Mouse (Mus musculus) fat pad, adult 2 months (tissue): ENCODE data around the gene Tex36.

Source experiments
- DNase-seq: peaks from one replicate; pipeline ENCODE4 v3.0.0-alpha.2; 2011; ENCODE audit warnings: low read depth, low spot score; ENCODE audit errors: extremely low read depth

Tex36 gene

DNA sequence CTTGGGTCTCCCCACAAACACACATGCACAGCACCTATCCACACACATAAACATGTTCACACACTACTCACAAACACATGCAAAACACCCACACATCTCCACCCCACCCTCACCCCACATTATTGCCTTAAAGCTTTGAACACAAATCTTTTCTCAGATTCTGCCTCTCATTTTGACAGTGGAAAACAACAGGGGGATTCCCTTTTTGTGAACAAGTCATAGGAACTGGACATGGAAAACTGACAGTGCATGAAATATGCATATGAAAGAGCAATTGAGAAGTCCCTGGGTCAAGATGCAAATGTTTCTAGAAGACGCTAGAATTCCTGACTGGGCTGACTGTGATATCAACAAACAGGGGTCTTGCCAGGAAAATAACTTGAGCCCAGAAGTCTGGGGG lies 1.4 kb downstream of the Tex36 start:
- no peak for DNase-seq

DNA sequence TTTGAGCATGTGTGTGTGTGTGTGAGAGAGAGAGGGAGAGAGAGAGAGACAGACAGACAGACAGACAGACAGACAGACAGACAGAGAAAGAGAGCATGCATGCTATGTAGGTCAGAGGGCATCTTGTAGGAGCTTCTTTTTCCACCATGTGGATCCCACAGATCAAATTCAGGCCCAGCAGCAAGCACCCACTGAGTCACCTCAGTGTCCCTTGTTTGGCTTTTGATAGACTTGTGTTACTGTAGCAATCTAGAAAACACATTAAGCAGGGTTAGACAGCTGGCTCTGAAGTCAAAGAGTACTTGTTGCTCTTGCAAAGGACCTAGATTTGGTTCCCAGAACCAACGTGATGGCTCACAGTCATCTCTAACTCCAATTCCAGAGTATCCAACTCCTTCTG lies 10.2 kb downstream of the Tex36 start:
- no peak for DNase-seq

DNA sequence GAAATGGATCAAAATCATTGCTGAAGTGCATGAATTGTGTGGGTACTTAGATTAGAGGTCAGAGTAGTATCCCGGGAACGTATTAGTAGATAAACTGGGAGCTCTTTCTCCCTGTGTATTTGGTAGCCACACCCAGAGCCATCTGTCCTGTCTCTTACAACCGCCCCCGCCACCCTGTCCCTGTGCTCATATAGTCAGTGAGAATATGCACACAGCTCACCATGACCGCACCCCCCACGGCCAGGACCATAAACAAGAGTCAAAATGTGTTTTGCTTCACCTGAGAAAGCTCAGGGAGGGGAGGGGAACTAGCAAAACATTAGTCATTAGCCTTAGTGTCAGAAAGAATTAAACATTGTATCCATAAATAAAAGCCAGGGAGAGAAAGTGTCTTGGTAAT lies 18.7 kb downstream of the Tex36 start:
- no peak for DNase-seq

DNA sequence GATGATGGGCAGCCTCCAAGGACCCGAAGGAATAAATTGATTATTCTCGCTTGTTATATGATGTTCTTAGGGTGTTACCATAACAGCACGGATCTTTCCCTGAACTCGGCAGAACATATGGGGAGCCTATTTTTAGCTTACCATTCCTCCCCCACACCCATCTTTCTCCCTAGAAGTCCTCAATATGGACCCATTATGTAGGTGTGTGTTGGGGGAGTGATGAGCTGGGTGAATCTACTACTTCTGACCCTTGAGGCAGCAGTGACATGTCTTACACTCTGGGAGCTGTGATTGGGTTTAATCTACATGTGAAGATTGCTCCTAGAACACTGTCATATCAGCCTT lies 21.7 kb downstream of the Tex36 start:
- DNase-seq = no peak

GRCm38 (mm10) chr7:133579491-133580295 lies 22.3 kb downstream of the Tex36 start:
- no peak for DNase-seq

DNA sequence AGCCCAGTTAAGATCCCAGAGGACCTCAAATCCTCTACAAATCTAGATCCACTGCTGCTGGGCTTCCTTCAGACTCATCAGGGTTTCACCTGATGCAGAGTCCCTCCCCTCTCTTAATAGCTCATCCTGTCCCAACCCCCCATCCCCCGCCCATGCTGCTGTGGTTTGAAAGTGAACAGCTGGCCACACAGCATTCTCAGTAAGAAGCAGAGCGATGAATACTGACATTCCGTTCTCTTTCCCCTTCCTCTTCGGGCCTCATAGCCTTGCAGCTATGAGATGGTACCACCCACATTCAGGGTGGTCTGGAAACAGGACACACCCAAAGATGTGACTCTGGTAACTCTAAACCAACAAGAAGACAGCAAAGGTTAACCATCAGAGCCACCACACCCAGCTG lies 25.1 kb downstream of the Tex36 start:
- DNase-seq = no peak

DNA sequence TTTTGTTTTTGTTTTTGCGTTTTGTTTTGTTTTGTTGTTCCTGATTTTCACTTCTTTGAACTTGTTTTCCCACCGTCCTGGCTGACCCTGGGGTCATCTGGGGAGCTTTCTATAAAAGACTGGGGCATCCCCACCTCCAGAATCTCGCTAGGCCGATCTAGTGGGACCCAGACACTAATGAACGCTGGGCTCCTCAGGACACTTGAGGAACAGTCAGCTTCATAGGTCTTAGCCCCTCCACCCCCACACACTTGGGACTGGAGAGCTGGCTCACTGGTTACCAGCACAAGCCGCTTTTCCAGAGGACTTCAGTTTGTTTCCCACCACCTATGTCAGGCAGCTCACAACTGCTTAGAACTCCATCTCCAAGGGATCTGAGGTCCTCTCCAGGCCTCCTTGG lies 25.7 kb downstream of the Tex36 start:
- DNase-seq = no peak

DNA sequence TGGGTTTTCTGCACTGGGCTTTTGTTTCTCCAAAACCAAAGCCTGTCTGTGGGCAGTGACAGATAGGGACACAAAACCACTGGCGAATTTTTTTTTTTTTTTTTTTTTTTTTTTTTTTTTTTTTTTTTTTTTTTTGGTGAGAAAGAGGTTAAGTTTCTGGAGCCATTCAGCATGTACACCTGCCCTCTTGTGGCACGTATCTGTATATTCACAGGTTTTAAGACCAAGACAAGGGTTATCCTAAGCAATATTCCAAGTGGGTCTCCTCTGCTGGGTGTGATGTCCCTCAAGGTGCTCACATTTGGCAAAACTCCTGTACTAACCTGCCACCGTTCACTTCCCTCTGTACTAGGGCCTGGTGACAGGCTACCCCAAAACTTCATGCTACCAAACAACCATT lies 30.0 kb downstream of the Tex36 start:
- no peak for DNase-seq

DNA sequence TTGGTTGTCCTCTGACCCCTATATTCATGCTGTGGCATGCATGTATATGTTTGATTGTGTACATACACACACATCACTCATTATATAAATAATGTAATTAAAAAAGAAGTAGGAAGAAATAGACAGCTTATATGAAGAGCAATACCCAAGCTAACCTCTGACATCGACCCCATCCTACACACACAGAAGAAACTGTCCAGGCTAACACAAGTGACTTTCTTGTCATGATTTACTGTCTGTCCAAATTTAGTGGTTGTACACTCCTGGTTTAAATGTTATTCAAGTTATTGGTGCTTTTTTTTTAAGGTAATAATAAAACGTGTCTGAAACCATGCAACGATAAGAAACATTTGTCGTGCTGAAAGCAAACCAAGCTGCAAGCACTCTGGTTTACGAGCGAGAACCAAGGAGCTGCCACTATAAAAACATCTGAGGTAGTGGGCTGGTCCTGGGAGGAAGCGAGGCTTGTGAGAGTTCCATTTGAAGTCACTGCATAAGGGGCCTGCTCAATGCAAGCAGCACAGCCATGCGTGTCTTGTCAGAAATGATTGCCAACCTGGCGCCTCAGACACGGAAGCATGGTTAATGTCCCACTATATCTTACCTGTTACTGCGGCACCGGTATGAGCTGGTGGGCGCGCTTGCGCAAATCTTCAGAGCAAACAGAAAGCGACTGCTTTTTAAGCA lies 32.6 kb downstream of the Tex36 start:
- no peak for DNase-seq

DNA sequence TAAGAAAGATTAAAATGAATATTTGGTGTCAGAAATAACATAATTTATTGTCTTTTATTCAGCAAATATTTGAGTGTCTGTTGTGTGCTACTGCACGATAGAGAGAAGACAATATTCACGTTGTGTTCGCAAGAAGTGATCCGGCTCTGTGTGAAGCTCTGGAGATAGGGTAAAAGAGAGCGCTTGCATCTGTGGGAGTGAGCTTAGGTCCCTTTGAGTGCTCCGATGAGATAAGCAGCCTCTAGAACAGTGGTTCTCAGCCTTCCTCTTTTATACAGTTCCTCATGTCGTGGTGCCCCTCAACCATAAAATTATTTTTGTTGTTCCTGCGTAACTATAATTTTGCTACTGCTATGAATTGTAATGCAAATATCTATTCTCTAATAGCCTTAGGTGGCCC lies 37.4 kb downstream of the Tex36 start:
- DNase-seq = no peak

DNA sequence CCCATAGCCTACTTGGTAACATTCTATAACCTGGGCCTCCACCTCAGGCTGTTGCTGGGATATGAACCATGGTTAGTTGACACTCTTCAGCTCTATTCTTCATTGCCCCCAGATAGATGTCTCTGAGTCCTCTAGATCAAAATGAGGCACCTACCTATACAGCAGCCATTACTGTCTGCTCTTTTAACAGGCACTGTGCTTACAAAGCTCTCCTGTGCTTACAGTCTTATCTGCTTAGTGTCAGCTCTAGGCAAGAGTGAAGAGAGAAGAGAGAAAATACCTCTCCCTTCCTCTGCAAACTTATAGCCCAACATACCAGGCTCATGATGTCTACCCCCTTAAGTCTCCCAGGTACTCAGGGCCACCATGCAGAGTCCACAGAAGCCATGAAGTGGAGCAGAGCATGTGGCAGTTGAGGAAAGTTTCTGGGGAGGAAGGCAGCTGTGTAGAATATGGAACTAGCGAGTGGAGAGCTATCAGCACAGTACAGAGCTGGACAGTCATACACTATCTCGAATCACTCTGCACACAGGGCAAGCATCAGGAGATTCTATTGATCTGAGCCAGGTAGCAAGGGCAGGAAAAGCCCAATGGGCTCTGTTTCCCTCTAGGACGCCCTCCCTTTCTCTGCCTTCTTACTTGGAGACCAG lies 38.7 kb downstream of the Tex36 start:
- no peak for DNase-seq

GRCm38 (mm10) chr7:133555786-133556492 lies 46.0 kb downstream of the Tex36 start:
- no peak for DNase-seq

GRCm38 (mm10) chr7:133552306-133552991 lies 49.5 kb downstream of the Tex36 start:
- DNase-seq = no peak

GRCm38 (mm10) chr7:133551000-133551399 lies 51.0 kb downstream of the Tex36 start:
- no peak for DNase-seq

DNA sequence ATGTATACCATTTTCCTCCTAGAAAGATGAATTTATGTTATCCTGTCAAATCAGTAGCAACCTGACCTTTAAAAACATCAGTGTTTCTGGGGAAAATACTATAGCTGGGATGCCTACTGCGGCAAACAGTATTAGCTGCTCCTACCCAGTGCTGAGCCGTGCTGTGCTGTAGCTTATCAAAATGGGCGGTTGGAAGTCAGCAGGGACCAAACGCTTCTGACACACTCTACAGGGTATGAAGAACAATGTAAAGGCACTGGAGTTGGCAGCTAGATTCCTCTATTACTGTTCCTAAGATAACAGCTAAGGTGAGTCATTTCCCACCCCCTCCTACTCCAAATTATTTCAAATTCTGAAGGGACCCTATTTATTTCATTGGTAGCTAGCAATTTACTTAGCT lies 53.5 kb downstream of the Tex36 start:
- no peak for DNase-seq

GRCm38 (mm10) chr7:133545631-133546030 lies 56.3 kb downstream of the Tex36 start:
- DNase-seq = no peak

DNA sequence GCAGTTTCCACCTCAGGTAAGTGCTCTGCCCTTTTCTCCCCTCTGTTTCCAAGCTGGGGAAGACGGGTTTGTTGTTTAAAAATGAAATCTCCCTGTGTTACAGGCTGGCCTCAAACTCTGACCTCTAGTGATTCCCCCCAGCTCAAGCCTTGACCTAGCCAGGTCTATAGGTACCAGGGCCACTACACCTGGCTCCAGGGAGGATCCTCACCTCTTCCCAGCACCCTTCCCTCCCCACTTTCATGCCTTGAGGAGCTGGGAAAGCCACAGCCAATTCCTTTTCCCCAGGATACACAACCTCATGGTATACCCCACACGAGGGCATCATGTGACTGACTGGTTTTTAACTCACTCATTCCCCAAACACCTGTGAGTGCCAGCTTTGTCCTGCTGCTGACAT lies 57.0 kb downstream of the Tex36 start:
- no peak for DNase-seq

- no peak for DNase-seq
Measured at GRCm38 (mm10) chr7:133543131-133543530, 58.8 kb downstream of the Tex36 start.

- no peak for DNase-seq
Measured at GRCm38 (mm10) chr7:133537366-133537765, 64.6 kb downstream of the Tex36 start.
